Mouse (Mus musculus) midbrain, postnatal 0 days (tissue): ENCODE results near the gene Trappc12. TPM values are rescaled to one million over a fixed set of nuclear protein-coding genes. Genes with fewer than 3 reads are reported as not detected.

Experiments
- ATAC-seq: fragments of 200-750 bp; cut with Nextera tagmentation; 2 replicates; pipeline ENCODE4 v1.8.0; 2017; ENCODE audit warnings: moderate number of reproducible peaks, mild to moderate bottlenecking, moderate TSS enrichment, moderate library complexity; ENCODE audit not compliant: low FRiP score
- DNase-seq: peaks from one replicate; pipeline ENCODE4 v3.0.0-alpha.2; 2015; ENCODE audit warnings: low spot score
- H3K27ac ChIP-seq: fragments of 300-500 bp; sonication (generic); 2 replicates; pipeline ENCODE4 v1.5.1; 2014; ENCODE audit warnings: low read depth, mild to moderate bottlenecking, low read length, mixed read lengths
- H3K27me3 ChIP-seq: fragments of 300-500 bp; sonication (generic); 2 replicates; pipeline ENCODE4 v1.6.1; 2014; ENCODE audit warnings: low read length, control low read depth, mixed read lengths; ENCODE audit not compliant: insufficient read depth
- H3K36me3 ChIP-seq: fragments of 300-500 bp; sonication (generic); 2 replicates; pipeline ENCODE4 v1.6.1; 2014; ENCODE audit warnings: low read length, control low read depth, mixed read lengths; ENCODE audit not compliant: insufficient read depth
- H3K4me1 ChIP-seq: fragments of 300-500 bp; sonication (generic); 2 replicates; pipeline ENCODE4 v1.6.1; 2014; ENCODE audit warnings: mild to moderate bottlenecking, control low read depth, antibody characterized with exemption, low read length, mixed read lengths; ENCODE audit not compliant: insufficient read depth
- H3K4me2 ChIP-seq: fragments of 300-500 bp; sonication (generic); 2 replicates; pipeline ENCODE4 v1.6.1; 2014; ENCODE audit warnings: low read depth, mild to moderate bottlenecking, low read length, mixed read lengths; ENCODE audit not compliant: poor library complexity, severe bottlenecking
- H3K4me3 ChIP-seq: fragments of 300-500 bp; sonication (generic); 2 replicates; pipeline ENCODE4 v1.5.1; 2014; ENCODE audit warnings: low read depth, mild to moderate bottlenecking, low read length, moderate library complexity
- H3K9ac ChIP-seq: fragments of 300-500 bp; sonication (generic); replicated peaks from 2 replicates; pipeline ENCODE4 v1.6.1; 2014; ENCODE audit warnings: mild to moderate bottlenecking, low read length, moderate library complexity, mixed read lengths; ENCODE audit not compliant: poor library complexity, severe bottlenecking
- H3K9me3 ChIP-seq: fragments of 300-500 bp; sonication (generic); 2 replicates; pipeline ENCODE4 v1.6.1; 2016; ENCODE audit warnings: low read length, control low read depth
- CTCF ChIP-seq: IDR thresholded peaks from 2 replicates; pipeline ENCODE4 v1.5.1; 2016; ENCODE audit warnings: antibody characterized with exemption, mild to moderate bottlenecking
- WGBS: fragments of 180-500 bp; shearing (Covaris S2); extraction: QIAGEN DNeasy Blood & Tissue Kit; methylation state at CpG from one replicate; pipeline ENCODE4 v1.1.7; 2014; 5-methylcytosine and 5-hydroxymethylcytosine counted together
- microRNA-seq: library from miRNA; unstranded; fragments of <30 nt; microRNA quantifications from one replicate; pipeline ENCODE4, GENCODE M21; 2016; ENCODE audit warnings: borderline number of aligned reads
- polyA plus RNA-seq: library from polyadenylated mRNA; unstranded; fragments of >200 nt; fragmentation: Nextera tagmentation; extraction: Ambion mirVana; gene quantifications from 2 replicates; pipeline ENCODE4 v1.2.1, GENCODE M21; 2015
- total RNA-seq: library from RNA; depleted of rRNA; stranded (reverse); fragments of >200 nt; gene quantifications from 2 replicates; pipeline ENCODE4 v1.2.3, GENCODE M21; 2014; rRNA removed

Gene Trappc12
- total and polyA plus RNA-seq, 2 experiments from 2014 or later: 37.9 to 53.2 TPM

DNA sequence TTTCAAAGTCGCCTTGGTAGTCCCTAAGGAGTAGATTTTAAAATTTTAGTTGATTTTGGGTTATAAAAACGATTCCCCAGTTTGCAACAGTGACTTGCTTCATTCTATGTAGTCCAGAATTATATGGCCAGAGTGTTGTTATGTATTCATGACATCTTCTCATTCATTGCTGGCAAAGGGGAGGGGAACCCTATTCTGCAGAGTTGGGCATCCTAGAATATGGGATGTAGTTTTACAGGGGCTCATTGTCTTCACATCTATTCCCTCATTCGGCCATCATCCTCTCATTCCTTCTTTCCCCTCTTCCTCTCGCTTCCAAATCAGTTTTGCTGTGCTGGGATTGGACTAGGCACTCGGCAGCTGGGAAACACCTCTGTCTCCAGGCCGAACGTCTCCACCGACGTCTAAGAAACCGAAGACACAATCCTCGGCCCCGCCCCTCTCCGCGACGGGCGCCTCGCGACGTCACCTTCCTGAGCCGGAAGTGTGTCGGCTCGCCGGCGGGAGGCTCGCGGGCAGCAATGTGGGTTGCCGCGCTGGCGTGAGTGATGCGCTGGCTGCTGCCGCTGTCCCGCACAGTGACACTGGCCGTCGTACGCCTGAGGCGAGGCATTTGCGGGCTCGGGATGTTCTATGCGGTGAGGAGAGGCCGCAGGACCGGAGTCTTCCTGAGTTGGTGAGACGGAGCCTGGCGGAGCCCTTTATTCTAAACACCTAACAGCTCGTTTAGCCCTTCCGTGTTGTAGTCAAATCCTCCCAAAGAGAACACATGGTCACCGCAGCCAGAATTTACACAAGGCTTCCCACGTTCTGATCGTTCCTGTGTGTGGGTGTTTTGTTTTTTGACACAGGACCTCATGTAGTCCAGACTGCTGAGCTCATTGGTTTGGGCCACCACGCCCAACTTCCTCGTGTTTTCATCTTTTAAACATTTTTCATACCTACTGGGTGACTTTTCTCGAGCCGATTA lies 100.8 kb downstream of the Trappc12 start, which contains the start of gene Rnaseh1:
TSS of gene Rnaseh1 (plus strand) at position 462 of the 970 bp plus-strand sequence.
- DNase-seq (peak; percentile 95), ATAC-seq (peak; percentile 97)
- Histone ChIP-seq H3K4me3 (peak within 1 kb of the TSS; percentile 79), H3K36me3 (peaks cover 4% of the 10 kb centered on the region; the same call in 1 of the 2 replicates), H3K27me3 (no peaks in the 10 kb centered on the region), H3K4me2 (peak within 1 kb of the TSS; percentile 67), H3K4me1 (peaks cover 4% of the 10 kb centered on the region), H3K9me3 (no peaks in the 10 kb centered on the region), H3K27ac (peak within 1 kb of the TSS; percentile 85), H3K9ac (peak within 1 kb of the TSS; percentile 74)
- 2% methylated on average over 52 of the region's 52 CpGs for WGBS
- TF ChIP-seq CTCF: no peak

Small RNA genes within 50 kb of the gene (microRNA-seq; reads per million reads assigned to microRNA genes)
- not detected for gene Mir6937

Other genes with a start within 250 kb of the Trappc12 start
- gene Dcdc2c, start 198.1 kb downstream of the Trappc12 start, total RNA-seq: not detected in 2 replicates
- 0.43 and 0.56 TPM in 2 replicates for gene Dcdc2c, start 198.1 kb downstream of the Trappc12 start, polyA plus RNA-seq
- gene Allc, start 167.9 kb downstream of the Trappc12 start, total RNA-seq: 0.16 TPM in 1 of 2 replicates, not detected in the other
- 0.32 and 0.58 TPM in 2 replicates for gene Allc, start 167.9 kb downstream of the Trappc12 start, polyA plus RNA-seq
- gene Colec11, start 127.1 kb downstream of the Trappc12 start, total RNA-seq: 0.57 and 1.4 TPM in 2 replicates
- gene Colec11, start 127.1 kb downstream of the Trappc12 start, polyA plus RNA-seq: 0.85 and 1.1 TPM in 2 replicates
- gene Rps7, start 114.5 kb downstream of the Trappc12 start, total RNA-seq: 844 and 942 TPM in 2 replicates
- gene Rps7, start 114.5 kb downstream of the Trappc12 start, polyA plus RNA-seq: 481 and 538 TPM in 2 replicates
- gene Rnaseh1, start 100.9 kb downstream of the Trappc12 start, total RNA-seq: 7.7 and 9.8 TPM in 2 replicates
- gene Rnaseh1, start 100.9 kb downstream of the Trappc12 start, polyA plus RNA-seq: 12.6 and 14.5 TPM in 2 replicates
- 6.4 and 8.8 TPM in 2 replicates for gene Adi1, start 75.2 kb downstream of the Trappc12 start, total RNA-seq
- gene Adi1, start 75.2 kb downstream of the Trappc12 start, polyA plus RNA-seq: 23.4 and 23.6 TPM in 2 replicates
- gene Eipr1, start 1.3 kb upstream of the Trappc12 start, total RNA-seq: 57.4 and 62.2 TPM in 2 replicates
- gene Eipr1, start 1.3 kb upstream of the Trappc12 start, polyA plus RNA-seq: 59.6 and 66.4 TPM in 2 replicates